Mouse (Mus musculus): ENCODE measurements at regions not wholly inside any gene's neighbourhood (a gene's known extent, or its start where the extent isn't known, plus 50 kb on each side); places are given as distances from the start of the nearest gene placed in this dataset.

GRCm38 (mm10) chr11:111155023-111155422 is 89.1 kb downstream of the Kcnj2 start:
- no peak for ATAC-seq (ENCODE audit: extremely low read depth, insufficient number of reproducible peaks, low FRiP score, poor library complexity, severe bottlenecking)

DNA sequence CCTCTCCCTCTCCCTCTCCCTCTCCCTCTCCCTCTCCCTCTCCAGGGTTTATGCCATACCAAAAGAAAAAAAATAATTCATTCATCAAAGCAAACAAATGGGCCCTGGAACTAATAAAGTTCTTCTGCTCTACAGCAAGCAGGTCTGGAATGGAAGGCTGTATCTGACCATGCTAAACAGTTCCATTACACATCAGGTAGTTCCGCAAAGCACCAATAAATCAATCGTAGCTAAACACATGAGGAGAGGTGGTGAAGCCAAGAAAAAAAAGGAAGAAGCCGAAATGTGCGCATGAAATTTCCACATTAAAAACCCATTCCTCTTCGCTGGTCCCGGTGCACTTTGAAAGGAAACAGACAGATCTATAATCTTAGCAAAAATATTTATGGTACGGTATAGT is 89.8 kb downstream of the Kcnj2 start:
- no peak for ATAC-seq (ENCODE audit: extremely low read depth, insufficient number of reproducible peaks, low FRiP score, poor library complexity, severe bottlenecking)

DNA sequence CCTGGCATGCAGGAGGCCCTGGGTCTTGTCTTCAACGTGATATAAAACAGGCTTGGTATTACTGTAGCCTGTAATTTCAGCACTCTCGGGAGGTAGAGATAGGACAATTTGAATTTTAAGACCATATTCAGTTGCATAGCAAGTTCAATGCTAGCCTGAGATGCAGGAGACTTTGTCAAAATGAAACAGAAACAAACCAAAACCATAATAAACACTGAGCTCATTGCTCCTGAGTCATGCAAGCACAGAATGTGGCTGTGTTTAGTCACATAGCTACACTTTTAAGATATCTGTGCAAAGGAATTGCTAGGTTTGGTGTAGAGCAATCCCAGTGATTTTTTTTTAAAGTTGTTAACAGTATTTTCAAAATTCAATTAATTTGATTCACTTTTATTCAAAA is 93.3 kb downstream of the Kcnj2 start:
- no peak for ATAC-seq (ENCODE audit: extremely low read depth, insufficient number of reproducible peaks, low FRiP score, poor library complexity, severe bottlenecking)

- ATAC-seq (ENCODE audit: extremely low read depth, insufficient number of reproducible peaks, low FRiP score, poor library complexity, severe bottlenecking): no peak
Observed at GRCm38 (mm10) chr11:111164907-111165306, 98.9 kb downstream of the Kcnj2 start.

DNA sequence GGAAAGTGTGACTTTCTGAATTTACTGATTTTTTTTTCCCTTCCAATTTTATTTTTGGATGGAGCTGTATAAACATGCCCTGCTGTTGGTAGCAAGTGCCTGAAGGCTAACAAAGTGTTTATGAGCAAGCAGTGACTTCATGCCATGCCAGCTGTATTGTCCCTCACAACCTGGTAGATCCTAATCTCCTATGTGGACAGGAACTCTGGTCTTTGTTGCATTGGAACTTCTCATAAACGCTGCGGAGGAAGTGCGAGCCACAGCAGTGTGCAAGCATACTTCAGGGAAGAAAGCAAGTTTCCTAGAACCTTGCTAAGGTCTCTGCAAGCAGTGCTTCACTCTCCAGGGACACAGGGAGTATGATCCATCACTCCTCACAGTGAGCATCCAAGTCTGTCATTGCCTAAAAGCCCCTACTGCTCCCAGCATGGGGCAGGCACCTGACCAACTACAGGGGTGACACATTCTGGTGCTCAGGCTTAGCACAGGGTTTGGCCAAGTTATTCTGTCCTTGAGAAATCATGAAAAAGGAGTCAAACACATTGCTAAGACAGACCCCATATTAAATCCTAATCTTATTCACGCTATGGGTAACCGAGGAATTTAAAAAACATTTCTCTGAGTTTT is 104.3 kb downstream of the Kcnj2 start:
- ATAC-seq (ENCODE audit: extremely low read depth, insufficient number of reproducible peaks, low FRiP score, poor library complexity, severe bottlenecking): 0 out of 2 replicates have a peak, but pooled peaks have one; percentile 9

DNA sequence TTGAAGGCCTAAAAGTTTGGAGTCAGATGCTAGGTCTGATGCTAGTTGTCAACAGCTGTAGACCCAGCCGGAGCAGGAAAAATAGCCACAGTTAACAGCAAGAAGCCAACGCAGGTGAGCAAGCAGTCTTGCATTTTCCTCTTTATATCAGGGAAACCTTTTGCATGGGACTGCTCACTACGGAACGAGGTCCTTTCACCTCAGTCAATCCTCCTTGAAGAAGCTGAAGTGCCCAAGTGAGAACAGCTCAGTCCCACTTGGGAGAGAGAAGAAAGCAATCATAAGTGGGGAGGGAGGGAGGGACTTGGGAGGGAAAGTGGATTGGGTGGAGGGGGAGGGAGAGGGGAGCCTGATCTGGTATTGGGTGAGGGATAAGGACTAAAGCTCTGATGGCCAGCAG is 107.6 kb downstream of the Kcnj2 start:
- ATAC-seq (ENCODE audit: extremely low read depth, insufficient number of reproducible peaks, low FRiP score, poor library complexity, severe bottlenecking): no peak

DNA sequence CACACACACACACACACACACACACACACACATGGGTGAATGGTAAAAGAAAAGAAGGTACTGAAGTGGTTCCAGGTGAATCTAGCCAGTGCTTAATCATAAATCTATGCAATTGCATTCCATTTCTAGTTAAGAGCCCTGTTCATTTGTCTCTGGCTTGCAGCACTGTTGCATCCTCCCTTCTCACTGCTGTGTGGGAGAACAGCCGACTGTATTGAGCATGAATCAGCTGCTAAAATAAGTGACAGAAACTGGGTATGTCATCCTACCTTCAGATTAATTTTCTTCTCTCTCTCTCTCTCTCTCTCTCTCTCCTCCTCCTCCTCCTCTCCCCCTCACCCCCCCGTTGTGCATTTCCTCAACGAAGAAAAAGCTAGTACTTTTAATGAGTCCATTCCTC is 109.6 kb downstream of the Kcnj2 start:
- no peak for ATAC-seq (ENCODE audit: extremely low read depth, insufficient number of reproducible peaks, low FRiP score, poor library complexity, severe bottlenecking)

DNA sequence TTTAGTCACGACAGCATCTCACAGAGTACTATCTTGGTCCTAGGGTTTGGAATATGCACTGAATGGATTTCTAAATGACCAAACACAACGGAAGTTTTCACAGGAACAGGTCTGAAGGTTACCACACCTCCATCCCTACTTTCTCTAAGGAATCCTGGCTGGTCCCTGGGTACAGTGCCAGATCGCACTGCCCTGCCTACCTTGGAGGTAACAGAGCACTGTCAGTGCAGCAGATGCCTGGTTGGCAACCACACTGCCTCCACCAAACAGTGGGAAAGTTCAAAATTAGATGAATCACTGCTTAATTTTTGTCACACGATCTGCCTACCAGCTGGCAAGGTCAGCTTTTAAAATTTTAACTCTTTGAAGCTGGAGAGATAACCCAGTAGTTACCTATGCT is 111.6 kb downstream of the Kcnj2 start:
- ATAC-seq (ENCODE audit: extremely low read depth, insufficient number of reproducible peaks, low FRiP score, poor library complexity, severe bottlenecking): no peak

DNA sequence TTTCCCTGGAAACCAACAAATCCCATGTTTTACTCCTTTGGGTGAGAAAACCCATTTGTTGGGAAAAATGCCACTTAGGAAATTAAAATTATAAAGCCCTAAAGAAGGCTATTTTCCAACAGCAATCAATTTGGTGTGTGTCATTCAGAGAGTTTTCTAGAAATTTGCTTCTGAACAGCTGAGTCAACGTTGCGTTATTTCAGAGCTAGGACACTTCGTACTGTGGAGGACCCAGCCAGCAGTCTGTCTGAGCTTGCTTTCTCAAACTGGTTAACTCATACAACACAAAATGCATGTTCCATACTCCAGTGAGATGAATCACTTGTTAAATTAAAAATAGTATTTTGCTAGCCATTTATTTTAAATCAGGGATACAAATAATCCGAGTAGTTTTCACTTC is 131.5 kb downstream of the Kcnj2 start:
- no peak for ATAC-seq (ENCODE audit: extremely low read depth, insufficient number of reproducible peaks, low FRiP score, poor library complexity, severe bottlenecking)

GRCm38 (mm10) chr11:111200512-111200911 is 134.5 kb downstream of the Kcnj2 start:
- no peak for ATAC-seq (ENCODE audit: extremely low read depth, insufficient number of reproducible peaks, low FRiP score, poor library complexity, severe bottlenecking)

DNA sequence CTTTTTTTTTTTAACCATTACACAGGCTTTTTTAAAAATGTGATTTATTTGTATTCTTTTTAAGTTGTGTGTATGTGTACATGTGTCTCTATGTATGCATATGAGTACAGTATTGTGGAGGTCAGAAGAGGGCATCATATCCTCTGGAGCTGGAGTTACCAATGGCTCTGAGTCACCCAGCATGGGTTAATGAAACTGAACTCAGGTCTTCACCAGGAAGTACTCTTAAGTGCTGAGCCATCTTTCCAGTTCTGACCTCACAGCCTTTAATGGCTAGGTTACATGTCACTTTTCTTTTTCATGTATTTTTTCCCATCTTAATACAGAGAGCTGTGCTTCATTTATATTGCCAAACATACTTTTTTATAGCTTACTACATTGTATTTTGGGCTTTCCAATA is 136.8 kb downstream of the Kcnj2 start:
- ATAC-seq (ENCODE audit: extremely low read depth, insufficient number of reproducible peaks, low FRiP score, poor library complexity, severe bottlenecking): 0 out of 2 replicates have a peak, but pooled peaks have one; percentile 19

GRCm38 (mm10) chr11:111210565-111210964 is 144.6 kb downstream of the Kcnj2 start:
- ATAC-seq (ENCODE audit: extremely low read depth, insufficient number of reproducible peaks, low FRiP score, poor library complexity, severe bottlenecking): peak; percentile 67

- ATAC-seq (ENCODE audit: extremely low read depth, insufficient number of reproducible peaks, low FRiP score, poor library complexity, severe bottlenecking): no peak
Observed at GRCm38 (mm10) chr11:111212038-111212701, 146.2 kb downstream of the Kcnj2 start.

DNA sequence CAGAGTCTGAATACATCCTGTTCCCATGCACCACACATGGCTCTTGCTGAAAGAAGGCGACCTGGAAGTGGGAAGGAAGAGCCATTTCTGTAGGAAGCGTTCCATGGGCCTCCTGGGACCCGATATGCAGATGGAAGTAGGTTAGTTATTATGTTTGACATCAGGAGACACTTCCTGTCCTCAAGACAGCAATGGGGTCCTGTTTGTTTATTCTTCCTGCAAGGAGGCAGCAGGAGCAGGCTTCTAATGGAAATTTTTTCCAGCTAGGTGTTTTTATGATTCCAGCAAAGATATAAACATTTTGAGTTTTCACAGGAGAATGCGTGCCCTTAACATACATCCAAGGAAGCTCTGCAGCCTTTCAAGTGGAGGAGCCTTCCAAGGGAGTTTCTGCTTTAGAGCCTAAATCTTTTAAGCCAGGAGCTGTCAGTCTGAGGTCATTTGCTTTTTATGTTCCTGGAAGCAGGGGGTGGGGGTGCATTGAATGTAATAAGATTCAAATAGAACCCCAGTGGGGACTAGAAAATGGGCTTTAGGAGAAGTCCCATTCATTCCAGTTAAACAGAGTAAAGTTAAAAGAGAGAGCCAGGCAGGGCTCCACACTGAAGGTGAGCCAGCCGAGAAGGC is 146.9 kb downstream of the Kcnj2 start:
- ATAC-seq (ENCODE audit: extremely low read depth, insufficient number of reproducible peaks, low FRiP score, poor library complexity, severe bottlenecking): no peak

DNA sequence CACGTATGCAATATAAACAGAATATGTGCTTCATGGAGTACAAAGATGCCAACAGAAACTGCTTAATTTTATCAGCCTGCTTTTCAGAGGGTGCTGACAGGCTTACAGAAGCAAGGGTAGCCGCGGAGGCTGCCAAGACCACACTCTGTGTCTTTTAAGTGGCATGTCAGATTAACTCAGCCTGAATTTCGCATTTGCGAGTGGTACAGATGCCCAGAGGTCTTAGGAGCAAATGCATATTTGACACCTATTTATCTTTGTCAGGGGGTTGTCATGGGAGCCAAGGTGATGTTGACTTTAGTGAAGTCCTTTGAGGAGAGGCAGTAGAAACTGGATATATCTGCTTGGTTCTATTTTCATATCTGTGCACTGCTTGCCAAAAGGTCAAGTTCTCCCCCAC is 149.0 kb downstream of the Kcnj2 start:
- ATAC-seq (ENCODE audit: extremely low read depth, insufficient number of reproducible peaks, low FRiP score, poor library complexity, severe bottlenecking): no peak

DNA sequence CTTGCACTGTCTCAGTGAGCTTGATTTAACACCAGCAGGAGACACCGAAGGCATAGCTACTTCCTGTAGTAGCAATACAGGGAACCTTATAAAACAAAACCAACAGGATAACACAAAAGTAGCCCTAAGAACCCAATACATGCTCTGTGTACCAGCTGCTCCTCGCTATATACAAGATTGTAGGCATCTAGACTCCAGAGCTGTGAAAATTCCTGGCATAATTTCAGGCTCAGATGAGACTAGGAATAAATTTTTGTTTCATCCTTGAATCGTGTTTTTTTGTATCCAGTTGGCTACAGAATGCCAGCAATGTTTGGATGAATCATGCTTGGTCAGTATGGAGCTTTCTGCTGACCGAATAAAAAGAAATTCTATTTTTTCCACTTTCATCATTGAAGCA is 157.9 kb downstream of the Kcnj2 start:
- ATAC-seq (ENCODE audit: extremely low read depth, insufficient number of reproducible peaks, low FRiP score, poor library complexity, severe bottlenecking): no peak

DNA sequence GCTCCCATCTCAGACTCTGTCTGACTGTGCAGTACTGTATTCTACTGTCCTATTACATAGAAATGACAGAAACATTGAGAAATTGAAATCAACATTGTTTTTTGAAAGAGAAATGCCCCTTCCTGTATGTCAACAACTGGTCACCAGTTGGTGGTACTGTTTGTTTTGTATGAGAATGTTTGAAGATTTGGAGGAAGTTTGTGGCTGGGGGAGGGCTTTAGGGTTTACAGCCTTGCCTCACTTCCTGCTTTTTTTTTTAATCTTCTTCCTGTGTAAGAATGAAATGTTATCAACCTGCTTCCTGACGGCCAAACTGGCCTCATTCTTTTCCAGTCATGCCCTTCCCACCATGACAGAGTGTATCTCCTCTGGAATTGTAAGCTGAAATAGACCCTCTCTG is 161.3 kb downstream of the Kcnj2 start:
- peak; percentile 96 for ATAC-seq (ENCODE audit: extremely low read depth, insufficient number of reproducible peaks, low FRiP score, poor library complexity, severe bottlenecking)

GRCm38 (mm10) chr11:111236741-111237140 is 170.8 kb downstream of the Kcnj2 start:
- no peak for ATAC-seq (ENCODE audit: extremely low read depth, insufficient number of reproducible peaks, low FRiP score, poor library complexity, severe bottlenecking)

GRCm38 (mm10) chr11:111239784-111240183 is 173.8 kb downstream of the Kcnj2 start:
- ATAC-seq (ENCODE audit: extremely low read depth, insufficient number of reproducible peaks, low FRiP score, poor library complexity, severe bottlenecking): no peak

DNA sequence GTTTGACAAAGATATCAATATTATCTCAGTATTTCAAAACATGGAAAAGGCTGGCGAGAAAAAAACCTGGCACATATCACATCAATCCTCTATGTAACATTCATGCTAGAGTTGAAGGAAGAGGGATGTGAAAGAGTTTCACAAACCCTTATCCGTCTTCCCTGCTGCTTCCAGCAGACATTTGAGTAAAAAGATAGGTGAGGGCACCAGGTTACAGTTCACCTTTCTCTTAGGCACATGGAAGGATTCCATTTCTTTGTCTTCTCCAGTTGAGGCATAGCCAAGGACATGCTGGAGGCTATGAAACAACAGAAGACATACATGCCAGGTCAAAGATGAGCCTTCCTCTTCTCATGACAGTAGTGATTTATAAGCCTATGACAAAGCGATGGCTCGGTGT is 186.3 kb downstream of the Kcnj2 start:
- ATAC-seq (ENCODE audit: extremely low read depth, insufficient number of reproducible peaks, low FRiP score, poor library complexity, severe bottlenecking): no peak

Measured in neutrophil, adult 5-6 weeks (primary cell).